Mouse (Mus musculus) spleen, adult 2 months (tissue): Measurements from ENCODE around the gene Zyx.

Experiments used
- CTCF ChIP-seq: fragments of 200-500 bp; IDR thresholded peaks from 2 replicates; pipeline ENCODE4 v1.5.1; 2011; ENCODE audit warnings: mild to moderate bottlenecking, inconsistent platforms; ENCODE audit not compliant: insufficient read depth, insufficient read length, insufficient replicate concordance; ENCODE audit errors: extremely low read depth
- POLR2A ChIP-seq: fragments of 200-500 bp; IDR thresholded peaks from 2 replicates; pipeline ENCODE4 v1.6.1; 2011; ENCODE audit warnings: low read depth, low read length, inconsistent platforms

DNA sequence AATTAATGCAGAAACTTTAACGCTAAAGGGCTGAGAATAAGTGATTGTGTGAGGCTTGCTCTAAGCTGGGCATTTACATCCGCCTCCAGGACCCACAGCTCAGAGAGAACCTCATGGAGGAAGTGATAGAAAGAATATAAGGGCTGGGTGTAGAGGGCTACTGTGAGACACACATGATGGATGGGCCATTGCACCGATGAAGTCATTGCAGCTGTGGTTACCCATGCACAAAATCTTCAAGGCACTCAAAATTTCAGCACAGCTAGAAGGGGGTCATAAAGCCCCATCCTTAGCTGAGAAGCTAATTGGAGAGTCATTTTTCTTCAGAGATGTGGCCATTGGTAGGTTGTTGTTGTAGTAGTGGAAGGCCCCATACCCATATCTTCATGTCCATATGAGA lies 48.9 kb downstream of the Zyx start:
- TF ChIP-seq POLR2A (no peak), CTCF (no peak)
